Mouse (Mus musculus) erythroblast, embryonic 14.5 days (primary cell): Measurements from ENCODE around the gene Slc38a2.

Source experiments
- GATA1 ChIP-seq: IDR thresholded peaks from 2 replicates; pipeline ENCODE4 v1.6.1; 2012; ENCODE audit warnings: low read length, inconsistent platforms, mixed read lengths
- TAL1 ChIP-seq: IDR thresholded peaks from 3 replicates; pipeline ENCODE4 v1.6.1; 2012; ENCODE audit warnings: low read length, inconsistent platforms, mixed read lengths

GRCm38 (mm10) chr15:96718466-96718865, 18.9 kb upstream of the Slc38a2 start:
- no peak for TF ChIP-seq TAL1
- no peak for TF ChIP-seq GATA1
